In the genomic region with DNA sequence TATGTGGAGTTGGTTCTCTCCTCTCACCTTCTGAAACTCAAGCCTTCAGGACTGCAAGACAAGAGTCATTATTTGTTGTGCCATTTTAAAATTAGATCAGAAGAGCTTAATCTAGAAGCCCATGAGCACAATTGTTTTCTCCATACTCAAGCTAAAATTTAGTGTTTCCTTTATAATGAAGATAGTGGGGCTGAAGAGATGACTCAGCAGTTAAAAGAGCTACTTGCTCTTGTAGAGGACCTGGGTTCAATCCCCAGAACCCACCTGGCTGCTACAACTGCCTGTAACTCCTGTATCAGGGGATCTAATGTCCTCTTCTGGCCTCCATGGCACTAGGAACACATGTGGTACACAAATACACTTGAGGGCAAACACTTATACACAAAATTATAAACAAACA, we compare ENCODE assay signal across 22 mouse cellular contexts. TPM values are rescaled to one million over a fixed set of nuclear protein-coding genes. Genes with fewer than 3 reads are reported as not detected.
DNase-seq lines count a peak whose midpoint lies in the region; ATAC-seq and TF ChIP-seq lines count a peak whose summit lies in the region.
"Had no signal": no experiment of that assay in that cellular context is flagged by ENCODE, and none has a peak within 500 bp of the region (broad histone marks: within the 10 kb centered on the region; RNA-seq: fewer than 3 reads in every experiment).

No protein-coding gene starts in this region.

- H3K4me1 ChIP-seq in CH12.LX (ENCODE audit: control insufficient read depth in 1 of 2, insufficient read depth in 2 of 2), result peaks cover 0 to 10% of the 10 kb centered on the region in 2 experiments; a peak in 2 of 4 replicates
- peaks cover 0 to 3% of the 10 kb centered on the region in 2 experiments; a peak in 3 of 4 replicates for H3K4me1 ChIP-seq in MEL (ENCODE audit: control insufficient read depth in 1 of 2, insufficient read depth in 2 of 2, low read length in 2 of 2)

- H3K79me2 ChIP-seq in CH12.LX (replicated peaks; ENCODE audit: control insufficient read depth, extremely low read depth, insufficient read depth, poor library complexity, severe bottlenecking) (peaks cover 14% of the 10 kb centered on the region), MEL (ENCODE audit: control insufficient read depth, insufficient read depth, low read length, poor library complexity) (peaks cover 22% of the 10 kb centered on the region)

- H3K4me3 ChIP-seq in CH12.LX (replicated peaks in 1 of 3; ENCODE audit: low read depth in 2 of 3, low read length in 2 of 3, poor library complexity in 1 of 3), result no peak overlapping the region
- H3K4me3 ChIP-seq in MEL (ENCODE audit: control insufficient read depth in 1 of 2, insufficient read depth in 1 of 2, low read depth in 2 of 2, low read length in 2 of 2), result no peak overlapping the region

- H3K4me2 ChIP-seq in CH12.LX (ENCODE audit: insufficient read depth, low read depth, poor library complexity, severe bottlenecking), result no peak overlapping the region

- H3K27ac ChIP-seq in CH12.LX (ENCODE audit: insufficient read depth, low read depth) (no peak overlapping the region), MEL (ENCODE audit: control insufficient read depth, low read depth, low read length) (no peak overlapping the region)

- no peak for TF ChIP-seq CTCF in CH12.LX (conservative IDR thresholded peaks at IDR 0.05 in 1 of 2, IDR thresholded peaks at IDR 0.05 in 1 of 2; ENCODE audit: low read depth in 2 of 2, low read length in 2 of 2)
- no peak for TF ChIP-seq CTCF in MEL (IDR thresholded peaks at IDR 0.05 in 2 of 3, conservative IDR thresholded peaks at IDR 0.05 in 1 of 3; ENCODE audit: control insufficient read depth in 1 of 3, insufficient read depth in 1 of 3, low read depth in 2 of 3, low read length in 3 of 3, poor library complexity in 1 of 3, severe bottlenecking in 1 of 3)

- TF ChIP-seq EP300 in CH12.LX (IDR thresholded peaks at IDR 0.05; ENCODE audit: low read length) (no peak), MEL (IDR thresholded peaks at IDR 0.05; ENCODE audit: low read depth in 1 of 2, low read length in 2 of 2) (no peak)

- peak; percentile 63 for DNase-seq in heart, adult 11 months
- DNase-seq in heart, adult 18-20 months, result no peak
- DNase-seq in CH12.LX (ENCODE audit: extremely low read depth) (no peak), MEL (ENCODE audit: low read depth, low spot score) (peak; percentile 36)
- no peak for DNase-seq in thymus, postnatal 4 days
- DNase-seq: adrenal gland, adult 2 months; adrenal gland, adult 8-10 months; adrenal gland, postnatal 10 days; adrenal gland, postnatal 14 days; adrenal gland, postnatal 25 days; adrenal gland, postnatal 36 days; B cell, adult 2 months; cerebellum, adult 11 months; cerebellum, adult 11-12 months; cerebellum, adult 18-20 months; cerebellum, adult 2 months; cerebellum, adult 8-10 months had no signal

- no peak overlapping the region for H3K9ac ChIP-seq in CH12.LX (ENCODE audit: insufficient read depth, low read depth)
- no peak overlapping the region for H3K9ac ChIP-seq in MEL (ENCODE audit: control insufficient read depth, low read depth, low read length, poor library complexity, severe bottlenecking)

- H3K36me3 ChIP-seq in CH12.LX (replicated peaks in 1 of 2; ENCODE audit: control insufficient read depth in 1 of 2, insufficient read depth in 1 of 2, low read length in 1 of 2), result no peaks in the 10 kb centered on the region
- peaks cover 0 to 11% of the 10 kb centered on the region in 2 experiments; a peak in 2 of 4 replicates for H3K36me3 ChIP-seq in MEL (ENCODE audit: control insufficient read depth in 1 of 2, insufficient read depth in 2 of 2, low read length in 2 of 2)
- H3K36me3 ChIP-seq: G1E had no signal

- TF ChIP-seq POLR2A in CH12.LX (IDR thresholded peaks at IDR 0.05; ENCODE audit: low read depth, low read length), result no peak
- TF ChIP-seq POLR2A in MEL (IDR thresholded peaks at IDR 0.05; ENCODE audit: control insufficient read depth in 1 of 2, insufficient read depth in 1 of 2, low read depth in 1 of 2, low read length in 2 of 2, poor library complexity in 1 of 2), result no peak

- ATAC-seq in erythroid progenitor cell, adult 5-6 weeks (replicated peaks; ENCODE audit: low FRiP score, poor library complexity, severe bottlenecking), result no peak
- ATAC-seq: activated CD4-positive, CD25-positive, alpha-beta regulatory T cell, adult 4 months; CD4-positive, CD25-positive, alpha-beta regulatory T cell, adult 4 months; Patski had no signal

- no peak for TF ChIP-seq RAD21 in CH12.LX (IDR thresholded peaks at IDR 0.05; ENCODE audit: low read depth, low read length)
- TF ChIP-seq RAD21 in MEL (IDR thresholded peaks at IDR 0.05; ENCODE audit: low read depth, low read length), result no peak

- in situ Hi-C loops in CH12.LX (cut with MboI; ENCODE audit: low pct_ligation_motif_present, low pct_unique_long_range_greater_than_20kb, low sequenced_read_pairs), result no loop called here

- H3K27me3 ChIP-seq in CH12.LX (replicated peaks), result no peaks in the 10 kb centered on the region
- H3K27me3 ChIP-seq in MEL (ENCODE audit: control insufficient read depth in 1 of 2, insufficient read depth in 2 of 2, low read length in 2 of 2), result no peaks in the 10 kb centered on the region

- dilution Hi-C loops in CH12.LX (cut with MboI; ENCODE audit: extremely low pct_ligation_motif_present, extremely low pct_unique_long_range_greater_than_20kb, low sequenced_read_pairs), result no loop called here

- H3K9me3 ChIP-seq in CH12.LX (replicated peaks; ENCODE audit: low read length) (no peaks in the 10 kb centered on the region), MEL (replicated peaks; ENCODE audit: insufficient read depth, low read length) (no peaks in the 10 kb centered on the region)
- H3K9me3 ChIP-seq: G1E had no signal

TF ChIP-seq in CH12.LX, 34 proteins besides CTCF, POLR2A, EP300 and RAD21:
- TF ChIP-seq MAFK (IDR thresholded peaks at IDR 0.05; ENCODE audit: insufficient replicate concordance, low read length), result peak; percentile 51; the same call in 1 of the 2 replicates
- no peak for TF ChIP-seq ELF1 (IDR thresholded peaks at IDR 0.05; ENCODE audit: low read depth, low read length)
TF ChIP-seq in CH12.LX: peak in this region for 1.

TF ChIP-seq in MEL, 35 proteins besides CTCF, POLR2A, EP300 and RAD21:
- peak; percentile 73; the same call in 1 of the 2 replicates for TF ChIP-seq MAFK (IDR thresholded peaks at IDR 0.05; ENCODE audit: borderline replicate concordance, low read depth, low read length)
- no peak for TF ChIP-seq MEF2A (IDR thresholded peaks at IDR 0.05; ENCODE audit: extremely low read depth, insufficient replicate concordance, low read depth, low read length, poor library complexity, severe bottlenecking)

RNA-seq across cellular contexts. Expression of gene Morf4l1, which starts 2.7 kb away (rescaled TPM):
- 100 to 1,000 TPM; 259 to 276 TPM for total RNA-seq in heart, adult 18-20 months (2021)
- total RNA-seq in CH12.LX (2012; rRNA removed), result 127 and 139 TPM in 2 replicates
- 219 and 225 TPM in 2 replicates for total RNA-seq in CH12.LX (2014; rRNA removed)
- 233 and 294 TPM in 2 replicates for polyA plus RNA-seq in CH12.LX (2012; ENCODE audit: insufficient read length, low read depth)
- total RNA-seq in MEL (2012; rRNA removed), result 107 and 128 TPM in 2 replicates
- polyA plus RNA-seq in MEL (2012; ENCODE audit: insufficient read depth in 1 of 2, insufficient read length in 2 of 2, low read depth in 1 of 2, low replicate concordance in 2 of 2, missing spikeins in 1 of 2), result 100 to 1,000 TPM; 190 to 292 TPM
- 188 and 231 TPM in 2 replicates for total RNA-seq in erythroid progenitor cell, adult 5-6 weeks (2015; ENCODE audit: low replicate concordance)
- total RNA-seq in erythroid progenitor cell, adult 5-6 weeks (2017; ENCODE audit: low replicate concordance), result 144 and 175 TPM in 2 replicates

RNA-seq across cellular contexts. Expression of gene Adamts7, which starts 45.6 kb away (rescaled TPM):
- total RNA-seq in heart, adult 18-20 months (2021), result 1 to 10 TPM; 7.6 to 8.4 TPM
- total RNA-seq in CH12.LX (2012; rRNA removed) (9.2 and 13.8 TPM in 2 replicates), CH12.LX (2014; rRNA removed) (4.7 and 5.4 TPM in 2 replicates), MEL (2012; rRNA removed) (not detected in 2 replicates)
- polyA plus RNA-seq in CH12.LX (2012; ENCODE audit: insufficient read length, low read depth) (15.3 and 15.7 TPM in 2 replicates), MEL (2012; ENCODE audit: insufficient read depth in 1 of 2, insufficient read length in 2 of 2, low read depth in 1 of 2, low replicate concordance in 2 of 2, missing spikeins in 1 of 2) (under 1 TPM in 1 of 2 experiments, not detected in 1; 0.03 TPM)
- not detected in 2 replicates for total RNA-seq in erythroid progenitor cell, adult 5-6 weeks (2015; ENCODE audit: low replicate concordance)
- not detected in 2 replicates for total RNA-seq in erythroid progenitor cell, adult 5-6 weeks (2017; ENCODE audit: low replicate concordance)
- total RNA-seq: G1E had no signal
- polyA plus RNA-seq: activated CD4-positive, CD25-positive, alpha-beta regulatory T cell, adult 4 months; G1E had no signal

Comparison
In these comparisons a context has a peak if more than half of its experiments do, and no peak if none do; other contexts are left out.
1. DNase-seq: peak in heart, adult 11 months (single experiment) and MEL (single experiment); none in heart, adult 18-20 months (0 of 2), CH12.LX (single experiment) and thymus, postnatal 4 days (single experiment).